Mouse (Mus musculus) forebrain, embryonic 16.5 days (tissue): ENCODE results near the gene Pmel. TPM values are rescaled to one million over a fixed set of nuclear protein-coding genes. Genes with fewer than 3 reads are reported as not detected.

Experiments used
- ATAC-seq: fragments of 200-750 bp; cut with Nextera tagmentation; 2 replicates; pipeline ENCODE4 v1.8.0; 2017; ENCODE audit warnings: mild to moderate bottlenecking, moderate library complexity
- H3K27ac ChIP-seq: fragments of 300-500 bp; sonication (generic); 2 replicates; pipeline ENCODE4 v1.5.1; 2014; ENCODE audit warnings: low read length, control low read depth
- H3K27me3 ChIP-seq: fragments of 300-500 bp; sonication (generic); replicated peaks from 2 replicates; pipeline ENCODE4 v1.6.1; 2014; ENCODE audit warnings: low read length; ENCODE audit not compliant: control insufficient read depth, insufficient read depth
- H3K36me3 ChIP-seq: fragments of 300-500 bp; sonication (generic); 2 replicates; pipeline ENCODE4 v1.6.1; 2014; ENCODE audit not compliant: control insufficient read depth, insufficient read depth
- H3K4me1 ChIP-seq: fragments of 300-500 bp; sonication (generic); replicated peaks from 2 replicates; pipeline ENCODE4 v1.6.1; 2014; ENCODE audit warnings: low read length; ENCODE audit not compliant: control insufficient read depth, insufficient read depth
- H3K4me2 ChIP-seq: fragments of 300-500 bp; sonication (generic); 2 replicates; pipeline ENCODE4 v1.6.1; 2014; ENCODE audit warnings: mild to moderate bottlenecking, low read length, control low read depth
- H3K4me3 ChIP-seq: fragments of 300-500 bp; sonication (generic); replicated peaks from 2 replicates; pipeline ENCODE4 v1.5.1; 2014; ENCODE audit warnings: mild to moderate bottlenecking, low read length, control low read depth
- H3K9ac ChIP-seq: fragments of 300-500 bp; sonication (generic); replicated peaks from 2 replicates; pipeline ENCODE4 v1.6.1; 2014; ENCODE audit warnings: low read depth, low read length, control low read depth
- H3K9me3 ChIP-seq: fragments of 300-500 bp; sonication (generic); 2 replicates; pipeline ENCODE4 v1.6.1; 2016; ENCODE audit warnings: low read length; ENCODE audit not compliant: control insufficient read depth
- WGBS: fragments of 180-500 bp; shearing (Covaris S2); extraction: QIAGEN DNeasy Blood & Tissue Kit; methylation state at CpG from one replicate; pipeline ENCODE4 v1.1.7; 2014; 5-methylcytosine and 5-hydroxymethylcytosine counted together
- polyA plus RNA-seq: library from polyadenylated mRNA; unstranded; fragments of >200 nt; fragmentation: Nextera tagmentation; extraction: Ambion mirVana; gene quantifications from 2 replicates; pipeline ENCODE4 v1.2.1, GENCODE M21; 2015

Gene Pmel
- polyA plus RNA-seq = 0.14 and 0.25 TPM in 2 replicates

DNA sequence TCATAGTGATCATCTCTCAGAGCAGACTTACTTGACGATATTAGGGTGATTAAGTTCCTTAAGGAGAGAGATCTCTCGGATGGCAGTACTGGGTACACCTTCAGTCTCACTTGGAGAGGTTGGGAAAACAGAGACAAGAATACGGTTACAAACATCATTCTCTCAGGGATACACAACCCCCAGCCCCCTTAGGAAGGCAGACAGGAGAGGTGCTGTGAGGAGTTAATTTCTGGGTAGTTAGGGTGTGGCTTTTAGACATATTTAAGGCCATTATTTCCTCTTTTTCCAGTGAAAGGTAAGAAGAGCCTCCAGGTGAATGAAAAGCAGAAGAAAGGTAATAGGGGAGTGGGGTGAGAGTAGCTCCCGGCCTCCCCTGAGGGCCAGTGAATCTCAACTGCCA is at the start of gene Pmel:
Gene Pmel, plus strand, starts transcription at position 301 of the 400 bp plus-strand sequence.
- Histone ChIP-seq H3K36me3 (no peaks in the 10 kb centered on the region), H3K4me1 (peaks cover 16% of the 10 kb centered on the region), H3K9ac (peak within 1 kb of the TSS; percentile 61), H3K9me3 (no peaks in the 10 kb centered on the region), H3K4me3 (peak within 1 kb of the TSS; percentile 81), H3K27ac (peak within 1 kb of the TSS; percentile 81), H3K27me3 (no peaks in the 10 kb centered on the region), H3K4me2 (peak within 1 kb of the TSS; percentile 94)
- ATAC-seq = no peak
- WGBS = 14% methylated on average over 4 of the region's 4 CpGs

DNA sequence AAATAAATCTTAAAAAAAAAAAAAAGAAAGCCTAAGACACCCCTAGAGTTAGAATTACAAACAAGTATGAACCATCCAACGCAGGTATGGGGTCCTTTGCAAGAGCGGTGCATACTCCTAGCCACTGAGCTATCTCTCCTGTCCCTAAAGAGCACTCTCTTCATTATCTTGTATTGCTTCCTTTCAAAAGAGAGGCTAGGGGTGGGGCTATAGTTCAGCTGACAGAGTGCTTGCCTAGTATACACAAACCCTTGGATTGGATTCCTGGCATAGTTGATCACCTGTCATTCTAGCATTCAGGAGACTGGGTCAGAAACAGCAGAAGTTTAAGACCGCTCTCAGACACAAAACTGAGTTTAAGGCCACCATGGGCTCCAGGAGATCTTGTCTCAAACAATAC is 48.7 kb upstream of the Pmel start:
- H3K4me3 ChIP-seq = no peak overlapping the region
- H3K9ac ChIP-seq = no peak overlapping the region
- no peaks in the 10 kb centered on the region for H3K9me3 ChIP-seq
- H3K27ac ChIP-seq = no peak overlapping the region
- H3K4me2 ChIP-seq = no peak overlapping the region
- 95% methylated on average over 3 of the region's 3 CpGs for WGBS
- H3K36me3 ChIP-seq = no peaks in the 10 kb centered on the region
- H3K4me1 ChIP-seq = no peaks in the 10 kb centered on the region
- no peak for ATAC-seq
- no peaks in the 10 kb centered on the region for H3K27me3 ChIP-seq

- Histone ChIP-seq H3K27ac (no peak overlapping the region), H3K9me3 (no peaks in the 10 kb centered on the region), H3K9ac (no peak overlapping the region), H3K4me1 (no peaks in the 10 kb centered on the region), H3K4me2 (no peak overlapping the region), H3K36me3 (no peaks in the 10 kb centered on the region), H3K27me3 (no peaks in the 10 kb centered on the region), H3K4me3 (no peak overlapping the region)
- WGBS = 94% methylated on average over 1 of the region's 1 CpGs
- no peak for ATAC-seq
Observed at GRCm38 (mm10) chr10:128656731-128657130, 47.3 kb upstream of the Pmel start.

DNA sequence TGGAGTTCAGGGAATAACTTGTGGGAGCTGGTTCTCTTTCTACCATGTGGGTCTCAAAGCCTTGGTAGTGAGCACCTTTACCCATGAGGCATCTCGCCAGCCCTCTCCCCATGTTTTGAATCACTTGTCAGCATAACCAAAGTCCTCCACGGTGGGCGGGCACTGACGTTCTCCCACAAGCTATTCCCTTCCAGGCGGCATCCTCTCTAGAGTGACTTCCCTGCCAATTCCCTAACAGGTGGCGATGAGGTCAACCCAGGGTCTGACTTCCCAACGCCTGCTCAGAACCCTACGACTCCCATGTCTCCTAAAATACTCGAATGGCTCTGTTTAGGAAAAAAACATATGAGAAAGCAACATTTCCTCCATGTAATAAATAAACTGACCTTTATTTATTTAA is 46.2 kb upstream of the Pmel start:
- 63% methylated on average over 9 of the region's 9 CpGs for WGBS
- Histone ChIP-seq H3K36me3 (no peaks in the 10 kb centered on the region), H3K9ac (no peak overlapping the region), H3K4me1 (no peaks in the 10 kb centered on the region), H3K27me3 (no peaks in the 10 kb centered on the region), H3K4me2 (no peak overlapping the region), H3K4me3 (no peak overlapping the region), H3K9me3 (no peaks in the 10 kb centered on the region), H3K27ac (no peak overlapping the region)
- ATAC-seq = no peak

GRCm38 (mm10) chr10:128659490-128659889 is 44.5 kb upstream of the Pmel start:
- Histone ChIP-seq H3K4me3 (no peak overlapping the region), H3K9me3 (no peaks in the 10 kb centered on the region), H3K4me2 (no peak overlapping the region), H3K36me3 (no peaks in the 10 kb centered on the region), H3K27me3 (no peaks in the 10 kb centered on the region), H3K27ac (no peak overlapping the region), H3K4me1 (no peaks in the 10 kb centered on the region), H3K9ac (no peak overlapping the region)
- no peak for ATAC-seq
- 67% methylated on average over 9 of the region's 9 CpGs for WGBS

GRCm38 (mm10) chr10:128662465-128662864 is 41.5 kb upstream of the Pmel start:
- H3K4me1 ChIP-seq = no peaks in the 10 kb centered on the region
- no peaks in the 10 kb centered on the region for H3K36me3 ChIP-seq
- H3K9ac ChIP-seq = no peak overlapping the region
- H3K4me3 ChIP-seq = no peak overlapping the region
- ATAC-seq = no peak
- H3K4me2 ChIP-seq = no peak overlapping the region
- H3K27me3 ChIP-seq = no peaks in the 10 kb centered on the region
- no peak overlapping the region for H3K27ac ChIP-seq
- H3K9me3 ChIP-seq = no peaks in the 10 kb centered on the region

- Histone ChIP-seq H3K4me1 (peaks cover 5% of the 10 kb centered on the region), H3K27ac (no peak overlapping the region), H3K36me3 (no peaks in the 10 kb centered on the region), H3K9me3 (no peaks in the 10 kb centered on the region), H3K4me3 (no peak overlapping the region), H3K4me2 (no peak overlapping the region), H3K27me3 (no peaks in the 10 kb centered on the region), H3K9ac (no peak overlapping the region)
- WGBS = 68% methylated on average over 5 of the region's 5 CpGs
- ATAC-seq = no peak
Observed at GRCm38 (mm10) chr10:128663441-128664220, 40.4 kb upstream of the Pmel start.

- Histone ChIP-seq H3K9ac (no peak overlapping the region), H3K9me3 (no peaks in the 10 kb centered on the region), H3K27ac (no peak overlapping the region), H3K27me3 (no peaks in the 10 kb centered on the region), H3K36me3 (no peaks in the 10 kb centered on the region), H3K4me1 (peaks cover 8% of the 10 kb centered on the region), H3K4me3 (no peak overlapping the region), H3K4me2 (no peak overlapping the region)
- WGBS = 84% methylated on average over 3 of the region's 3 CpGs
- no peak for ATAC-seq
Observed at GRCm38 (mm10) chr10:128664808-128665207, 39.2 kb upstream of the Pmel start.

- no peak for ATAC-seq
- Histone ChIP-seq H3K9ac (no peak overlapping the region), H3K4me1 (peaks cover 8% of the 10 kb centered on the region), H3K4me2 (no peak overlapping the region), H3K4me3 (no peak overlapping the region), H3K27me3 (no peaks in the 10 kb centered on the region), H3K27ac (no peak overlapping the region), H3K36me3 (no peaks in the 10 kb centered on the region), H3K9me3 (no peaks in the 10 kb centered on the region)
- 91% methylated on average over 3 of the region's 3 CpGs for WGBS
Observed at GRCm38 (mm10) chr10:128665307-128665706, 38.7 kb upstream of the Pmel start.

DNA sequence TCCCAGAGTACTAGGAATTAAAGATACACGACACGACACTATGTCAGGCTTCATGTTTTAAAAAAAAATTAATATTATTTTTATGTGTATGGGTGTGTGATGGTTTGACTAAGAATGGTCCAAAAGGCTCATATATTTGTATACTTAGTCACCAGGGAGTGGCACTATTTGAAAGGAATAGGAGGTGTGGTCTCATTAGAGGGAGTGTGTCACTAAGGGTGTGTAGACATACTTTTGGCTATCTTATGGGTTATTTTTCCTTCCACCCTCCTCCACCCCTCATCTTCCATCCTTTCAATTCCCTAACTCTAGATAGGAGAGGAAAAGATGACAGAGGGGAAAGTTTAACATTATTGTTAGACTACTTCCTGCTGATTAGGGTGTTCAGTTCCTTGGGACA is 38.2 kb upstream of the Pmel start:
- no peaks in the 10 kb centered on the region for H3K9me3 ChIP-seq
- WGBS = 99% methylated on average over 2 of the region's 2 CpGs
- H3K4me1 ChIP-seq = peaks cover 8% of the 10 kb centered on the region
- no peak overlapping the region for H3K4me2 ChIP-seq
- no peak overlapping the region for H3K9ac ChIP-seq
- ATAC-seq = no peak
- H3K27me3 ChIP-seq = no peaks in the 10 kb centered on the region
- no peak overlapping the region for H3K27ac ChIP-seq
- H3K4me3 ChIP-seq = no peak overlapping the region
- no peaks in the 10 kb centered on the region for H3K36me3 ChIP-seq
